Mouse (Mus musculus): ENCODE measurements around the gene Cep104.

Cep104 gene

DNA sequence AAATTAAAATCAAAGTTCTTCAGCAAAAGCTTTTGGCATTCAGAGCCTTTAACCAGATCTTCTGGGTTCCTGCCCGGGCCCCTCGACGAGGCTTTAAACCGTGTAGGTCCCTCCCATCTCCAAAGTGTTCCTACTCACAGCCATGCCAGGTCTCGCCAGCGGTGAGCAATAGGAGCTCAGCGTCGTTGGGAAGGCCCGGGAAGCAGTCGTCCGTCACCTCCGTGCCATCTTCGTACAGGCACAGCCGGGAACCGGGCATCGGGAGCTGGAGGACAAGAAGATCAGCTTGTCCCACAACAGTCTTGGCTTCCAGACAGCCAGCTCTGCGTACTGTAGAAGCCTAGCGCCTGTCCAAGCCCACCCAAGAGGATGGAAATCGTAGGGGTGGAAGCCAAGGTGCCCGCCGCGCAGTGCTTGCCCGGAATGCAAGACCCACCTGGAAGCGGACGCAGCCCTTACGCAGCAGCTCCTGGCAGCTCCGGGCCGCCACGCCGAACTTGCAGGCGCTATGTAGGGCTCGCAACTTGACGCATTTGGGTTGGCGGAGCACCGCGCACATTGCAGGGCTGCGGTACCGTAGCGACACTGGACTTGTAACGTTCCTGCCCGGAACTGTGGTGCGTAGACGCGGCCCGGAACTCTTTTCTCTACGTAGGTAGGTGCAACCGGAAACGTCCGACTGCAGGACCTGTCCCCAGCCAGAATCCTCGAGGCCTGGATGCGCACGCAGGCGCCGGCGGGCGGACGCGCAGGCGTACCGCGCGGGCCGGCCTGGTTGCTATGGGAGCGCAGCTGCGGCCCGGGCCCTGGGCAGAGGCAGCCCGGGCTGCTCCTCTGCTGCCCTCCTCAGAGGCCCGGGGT is at the start of gene Cep104, which contains the start of gene Dffb:
Gene Cep104 (plus strand): TSS at position 764 of the 861 bp plus-strand sequence.
Gene Dffb (minus strand): TSS at position 696 of the 861 bp plus-strand sequence.
- peak; percentile 86 for DNase-seq (ENCODE audit: low spot score)

- no peak for DNase-seq (ENCODE audit: low spot score)
These were observed 46.2 kb upstream of the Cep104 start for GRCm38 (mm10) chr4:153928772-153929299.

- no peak for DNase-seq (ENCODE audit: low spot score)
These were observed 45.6 kb upstream of the Cep104 start for GRCm38 (mm10) chr4:153929425-153929824.

- DNase-seq (ENCODE audit: low spot score) = no peak
These were observed 45.1 kb upstream of the Cep104 start for GRCm38 (mm10) chr4:153929921-153930320.

DNA sequence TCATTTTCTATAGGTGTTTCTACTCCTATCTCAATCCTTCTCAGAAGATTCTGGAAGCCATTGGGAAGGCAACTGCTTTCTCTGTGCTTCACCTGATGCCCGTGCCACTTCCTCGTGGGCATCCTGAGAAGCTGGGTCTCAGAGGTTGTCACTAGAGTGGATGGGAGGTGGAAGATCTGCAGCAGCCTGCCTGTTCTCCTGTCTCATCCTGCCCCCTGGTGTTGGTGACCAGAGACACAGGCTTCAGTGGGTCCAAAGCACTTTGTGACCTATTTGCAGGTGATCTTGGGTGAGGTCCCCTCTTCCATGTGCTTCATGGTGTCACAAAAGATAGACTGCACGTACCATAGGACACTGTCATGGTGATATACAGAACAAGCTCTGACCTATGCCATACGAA is 31.8 kb upstream of the Cep104 start:
- DNase-seq (ENCODE audit: low spot score) = no peak

DNA sequence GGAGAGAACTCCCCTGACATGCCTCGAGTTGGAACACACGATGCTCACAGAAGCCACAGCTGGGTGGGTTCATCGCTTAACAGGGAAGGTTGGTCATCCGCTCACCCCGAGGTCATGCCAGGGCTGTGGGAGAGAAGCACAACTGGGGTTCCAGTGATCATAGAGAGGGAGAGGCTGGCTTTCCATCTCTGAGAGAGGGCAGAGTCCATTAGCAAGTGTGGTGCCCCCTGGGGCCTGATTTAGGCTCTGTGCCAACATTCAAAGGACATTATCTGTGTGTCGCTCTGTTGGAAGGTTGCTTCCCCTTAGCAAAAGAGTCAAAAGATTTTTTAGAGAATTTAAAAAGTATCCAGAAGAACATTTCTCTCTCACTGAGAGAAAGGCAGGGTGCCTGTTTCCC is 30.7 kb upstream of the Cep104 start:
- DNase-seq (ENCODE audit: low spot score) = no peak

- no peak for DNase-seq (ENCODE audit: low spot score)
These were observed 29.3 kb upstream of the Cep104 start for GRCm38 (mm10) chr4:153945741-153946140.

DNA sequence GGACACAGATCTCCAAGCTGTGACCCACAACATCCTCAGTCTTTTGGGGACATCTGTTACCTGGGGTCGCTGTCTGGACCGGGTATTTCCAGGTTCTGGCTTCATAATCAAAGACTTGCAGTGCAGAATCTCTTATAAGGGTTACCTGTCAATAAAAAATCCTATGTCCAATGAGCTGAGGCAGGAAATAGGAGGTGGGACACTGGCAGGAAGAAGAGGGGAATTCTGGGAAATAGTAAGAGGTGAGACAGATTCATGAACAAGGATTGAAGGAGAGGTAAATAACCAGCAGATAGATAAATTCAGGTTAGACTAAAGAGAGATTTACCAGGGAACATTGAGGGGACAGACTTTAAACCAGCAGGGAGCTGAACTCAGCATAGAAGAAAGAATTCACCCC is 24.6 kb upstream of the Cep104 start:
- no peak for DNase-seq (ENCODE audit: low spot score)

DNA sequence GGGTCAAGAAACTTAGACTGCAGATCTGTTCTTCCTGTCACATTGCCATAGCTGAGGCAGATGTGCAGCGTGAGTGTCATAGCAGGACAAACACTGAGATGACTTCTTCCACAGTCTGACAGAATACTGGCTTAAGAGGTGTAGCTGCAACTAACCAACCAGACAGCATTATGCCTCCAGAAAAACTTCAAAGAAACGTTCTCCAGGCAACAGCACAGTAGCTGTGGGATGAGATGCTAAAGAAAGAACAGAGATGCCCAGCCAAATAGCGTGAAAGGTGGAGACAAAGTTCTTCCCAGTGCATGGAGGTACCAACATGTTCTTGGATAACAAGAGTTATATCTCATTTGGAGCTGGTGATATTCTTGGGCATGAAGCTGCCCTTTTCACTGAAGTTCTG is 23.8 kb upstream of the Cep104 start:
- DNase-seq (ENCODE audit: low spot score) = no peak

- no peak for DNase-seq (ENCODE audit: low spot score)
These were observed 23.3 kb upstream of the Cep104 start for GRCm38 (mm10) chr4:153951692-153952091.

DNA sequence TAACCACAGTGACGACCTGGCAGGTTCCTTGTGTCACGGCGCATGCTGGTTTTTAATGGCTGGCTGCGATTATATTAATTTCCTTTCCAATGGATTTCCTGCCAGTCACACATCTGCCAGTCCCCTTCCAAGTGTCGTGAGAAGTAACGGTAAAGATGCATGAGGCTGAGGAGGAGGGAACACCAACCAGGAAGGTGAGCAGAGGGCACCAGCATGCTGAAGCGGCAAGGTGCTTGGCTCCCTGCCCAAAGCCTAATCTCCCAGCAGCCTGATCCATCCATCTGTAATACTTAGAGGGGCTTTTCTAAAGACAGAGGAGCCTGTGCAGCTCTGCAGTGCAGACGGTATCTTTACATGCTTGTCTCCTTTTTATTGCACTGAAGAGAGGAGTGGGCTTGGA is 19.3 kb upstream of the Cep104 start:
- no peak for DNase-seq (ENCODE audit: low spot score)

DNA sequence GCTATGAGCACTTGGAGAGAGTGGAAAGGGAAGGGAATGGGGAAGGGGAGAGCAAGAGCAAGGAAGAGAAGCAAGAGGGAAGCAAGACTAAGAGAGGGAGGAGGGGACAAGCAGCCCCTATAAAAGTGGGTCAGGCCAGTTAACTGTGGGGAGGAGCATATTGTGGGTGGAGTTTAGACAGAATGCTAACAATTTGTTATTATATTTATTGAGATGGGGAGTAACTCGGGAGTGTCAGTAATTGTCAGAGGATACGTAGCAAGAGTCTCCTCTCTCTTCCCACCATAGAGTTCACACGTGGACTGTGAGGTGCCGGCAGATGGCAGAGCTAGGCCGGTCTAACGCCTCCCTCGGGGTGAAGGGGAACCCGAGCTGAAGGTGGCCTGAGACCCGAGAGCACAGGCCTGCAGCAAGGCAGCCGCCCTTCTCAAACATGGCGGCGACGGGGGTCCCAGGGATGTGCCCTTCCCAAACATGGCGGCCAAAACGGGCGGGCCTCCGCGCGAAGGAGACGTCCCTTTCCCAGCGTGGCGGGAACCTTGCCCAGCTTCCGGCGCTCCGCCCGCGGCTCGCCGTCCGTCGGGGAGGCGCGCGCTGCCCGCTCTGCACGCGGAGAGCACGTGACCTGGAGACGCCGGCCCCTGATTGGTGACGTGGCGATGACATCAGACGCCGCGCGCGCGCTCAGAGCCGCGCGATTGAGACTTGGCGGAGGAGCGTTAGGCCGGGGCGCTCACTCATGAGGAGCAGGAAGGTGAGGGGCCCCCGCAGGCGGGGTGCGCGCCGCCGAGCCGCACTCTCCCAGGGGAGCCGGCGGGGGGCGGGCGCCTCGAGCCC is 18.2 kb upstream of the Cep104 start, which contains the start of gene A430005L14Rik:
Gene A430005L14Rik (plus strand): TSS at position 669 of the 837 bp plus-strand sequence.
- peak; percentile 92 for DNase-seq (ENCODE audit: low spot score)

GRCm38 (mm10) chr4:153957444-153958250 is 17.3 kb upstream of the Cep104 start:
- no peak for DNase-seq (ENCODE audit: low spot score)

GRCm38 (mm10) chr4:153962631-153963030 is 12.4 kb upstream of the Cep104 start:
- no peak for DNase-seq (ENCODE audit: low spot score)

- DNase-seq (ENCODE audit: low spot score) = no peak
These were observed 8.3 kb upstream of the Cep104 start for GRCm38 (mm10) chr4:153966651-153967050.

- DNase-seq (ENCODE audit: low spot score) = no peak
These were observed 7.4 kb upstream of the Cep104 start for GRCm38 (mm10) chr4:153967556-153967955.

GRCm38 (mm10) chr4:153968063-153968462 is 6.9 kb upstream of the Cep104 start:
- DNase-seq (ENCODE audit: low spot score) = no peak

- no peak for DNase-seq (ENCODE audit: low spot score)
These were observed 283 bp downstream of the Cep104 start for GRCm38 (mm10) chr4:153975292-153975662.

GRCm38 (mm10) chr4:153975768-153976167 is 774 bp downstream of the Cep104 start:
- DNase-seq (ENCODE audit: low spot score) = no peak

- DNase-seq (ENCODE audit: low spot score) = no peak
These were observed 4.2 kb downstream of the Cep104 start for GRCm38 (mm10) chr4:153979243-153979642.

DNA sequence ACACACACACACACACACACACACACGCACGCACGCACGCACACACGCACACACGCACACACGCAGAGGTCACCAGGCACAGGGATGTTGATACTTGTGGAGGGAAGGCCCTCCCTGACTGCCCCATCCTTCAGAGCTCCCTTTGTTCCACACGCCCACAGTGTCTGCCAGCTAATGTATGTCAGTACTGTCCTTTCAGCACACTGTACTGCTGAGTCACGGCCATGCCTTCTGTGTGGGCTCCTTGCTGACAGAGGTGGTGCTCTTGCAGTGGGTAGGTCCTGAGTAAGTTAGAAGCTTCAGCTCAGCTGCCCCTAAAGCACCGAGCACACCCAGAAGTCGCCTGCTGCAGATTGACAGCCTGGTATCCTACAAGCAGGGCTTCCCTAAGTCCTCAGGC is 5.5 kb downstream of the Cep104 start:
- DNase-seq (ENCODE audit: low spot score) = no peak

DNA sequence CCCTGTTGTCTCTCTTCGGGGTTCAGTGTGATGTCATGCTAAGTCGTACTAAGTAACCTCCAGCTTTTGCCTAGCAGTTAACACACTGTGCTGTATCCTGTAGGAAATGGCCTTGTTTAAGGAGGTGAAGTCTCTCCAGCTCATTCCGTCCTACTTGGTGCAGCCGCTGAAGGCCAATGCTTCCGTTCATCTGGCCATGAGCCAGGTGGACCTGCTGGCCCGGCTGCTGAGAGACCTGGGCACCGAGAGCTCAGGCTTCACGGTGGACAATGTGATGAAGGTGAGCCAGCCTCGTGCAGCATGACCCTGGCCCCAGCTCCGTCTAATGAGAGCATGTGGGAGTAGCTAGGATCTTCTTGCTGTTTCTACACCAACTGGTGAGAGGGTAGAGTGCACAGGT is 17.7 kb downstream of the Cep104 start:
- no peak for DNase-seq (ENCODE audit: low spot score)
